Mouse (Mus musculus): ENCODE data around the gene CT030661.1. TPM values are rescaled to one million over a fixed set of nuclear protein-coding genes. Genes with fewer than 3 reads are reported as not detected.
"Not testable (repeated sequence)": the region's sequence is repeated elsewhere in the genome, so short reads cannot be mapped to it uniquely, and the experiment has no call there.

Gene CT030661.1
- total RNA-seq (2021), result 10 to 100 TPM in 1 of 2 experiments, 1 to 10 TPM in 1; 8.8 to 11.2 TPM
- long read RNA-seq, experiment 1, partial matches to known transcripts, result 0 of 8 reads
- long read RNA-seq, experiment 1, other reads (novel, unspliced or antisense), result 4 of 8 reads
- long read RNA-seq, experiment 2, partial matches to known transcripts, result 0 of 3 reads
- long read RNA-seq, experiment 2, other reads (novel, unspliced or antisense), result 2 of 3 reads

- DNase-seq, result peak; percentile 89 to 93
Observed at GRCm38 (mm10) chr17:22314730-22315226, at the start of gene CT030661.1. CT030661.1 (minus strand) TSS chr17:22314837.

DNA sequence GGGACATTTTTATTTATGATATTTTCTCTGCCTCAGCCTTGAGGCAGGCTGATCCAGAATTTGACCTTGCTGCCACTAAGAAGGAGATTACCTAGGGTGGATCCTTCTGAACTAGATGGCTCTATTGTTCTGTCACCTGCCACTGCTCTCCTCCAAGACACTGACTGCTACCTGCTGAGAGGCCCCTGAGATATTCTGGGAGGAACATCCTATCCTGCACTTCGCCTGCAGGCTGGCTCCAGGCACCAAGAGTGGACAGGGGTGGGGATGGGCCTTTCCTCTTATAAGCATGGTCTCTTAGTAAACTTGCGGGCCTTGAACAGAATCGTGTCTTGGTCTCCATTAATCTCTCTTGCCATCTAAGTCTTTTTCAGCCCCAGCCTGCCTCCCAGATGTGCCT, 49.3 kb upstream of the CT030661.1 start:
- DNase-seq, result no peak

DNA sequence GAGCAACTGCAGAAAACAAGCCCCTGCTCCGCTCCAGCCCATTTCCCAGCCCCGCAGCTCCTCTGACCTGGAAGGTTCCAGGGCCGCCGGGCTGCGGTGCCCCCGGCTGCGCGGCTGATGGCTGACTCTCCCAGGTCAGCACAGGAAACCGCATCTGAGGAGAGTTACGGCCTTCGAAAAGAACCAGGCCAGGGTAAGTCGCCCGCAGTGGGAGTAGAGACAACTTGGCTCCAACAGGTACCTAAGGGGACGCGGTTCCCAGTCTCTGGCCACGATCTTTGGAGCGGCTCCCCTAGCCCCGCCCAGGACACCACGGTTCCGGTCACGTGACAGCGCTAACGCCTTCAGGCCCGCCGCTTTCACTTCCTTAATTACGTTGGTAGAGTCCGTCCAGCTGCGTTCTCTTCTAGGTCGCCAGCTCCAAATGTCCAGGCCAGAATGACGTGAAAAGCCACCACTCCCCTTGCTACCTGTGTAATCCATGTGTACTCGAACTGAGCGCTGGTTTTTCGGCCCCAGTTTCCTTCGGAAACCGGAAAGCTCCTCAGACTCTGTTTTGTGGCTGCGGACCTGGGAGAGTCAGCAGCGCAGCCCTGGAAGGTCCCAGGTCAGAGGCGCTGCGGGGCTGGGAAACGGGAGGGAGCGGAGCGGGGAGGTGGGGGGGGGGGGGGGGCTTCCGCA, 46.6 kb upstream of the CT030661.1 start, which contains the start of the genes Zfp944 and Zfp758:
TSS of gene Zfp944 (minus strand) at position 300 of the 681 bp plus-strand sequence.
TSS of gene Zfp758 (plus strand) at position 353 of the 681 bp plus-strand sequence.
- peak; percentile 45 to 48 for DNase-seq

- no peak for DNase-seq
Observed at GRCm38 (mm10) chr17:22360572-22360971, 45.9 kb upstream of the CT030661.1 start.

DNA sequence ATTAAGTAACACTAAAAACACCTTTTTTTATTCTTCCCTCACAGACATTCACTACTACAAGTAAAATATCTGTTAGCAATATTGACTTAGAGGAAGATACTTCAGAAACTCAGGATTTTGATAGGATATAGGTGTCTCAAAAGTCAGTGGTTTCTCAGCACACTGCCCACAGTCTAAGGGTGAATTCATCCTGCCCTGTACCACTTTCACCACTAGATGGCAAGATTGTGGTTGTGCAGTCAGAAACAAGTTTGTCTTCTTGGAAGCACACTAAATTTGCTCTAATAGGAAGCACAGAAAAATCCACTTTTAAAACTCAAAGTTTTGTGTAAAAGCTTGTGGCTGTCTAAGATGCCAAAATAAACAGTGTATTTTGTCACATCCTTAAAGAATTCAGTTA, 38.2 kb upstream of the CT030661.1 start:
- DNase-seq, result peak; percentile 24 to 47

GRCm38 (mm10) chr17:22315247-22315646, 610 bp upstream of the CT030661.1 start:
- not testable (repeated sequence) for DNase-seq

DNA sequence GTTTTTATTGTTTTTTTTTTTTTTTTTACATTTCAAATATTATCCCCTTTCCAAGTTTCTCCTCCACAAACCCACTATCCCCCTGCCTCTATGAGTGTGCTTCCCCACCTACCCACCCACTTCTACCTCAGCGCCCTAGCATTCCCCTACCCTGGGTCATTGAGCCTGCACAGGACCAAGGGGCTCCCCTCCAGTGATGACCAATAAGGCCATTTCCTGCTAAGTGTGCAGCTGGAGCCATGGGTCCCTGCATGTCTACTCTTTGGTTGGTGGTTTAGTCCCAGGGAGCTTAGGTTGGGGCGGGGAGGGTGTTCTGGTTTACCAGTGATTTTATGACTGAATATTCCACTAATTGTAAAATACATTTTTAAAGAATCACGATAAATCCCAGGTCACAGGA, 418 bp downstream of the CT030661.1 start:
- peak; percentile 2 to 3 for DNase-seq

Other genes starting within 250 kb of the CT030661.1 start
- 1 to 10 TPM in 1 of 2 experiments, under 1 TPM in 1; 0.89 to 1.1 TPM for gene Zfp947, start 148.6 kb downstream of the CT030661.1 start, total RNA-seq (2021)
- 1 to 10 TPM; 3.9 to 4.4 TPM for gene Zfp994, start 89.2 kb downstream of the CT030661.1 start, total RNA-seq (2021)
- 1 to 10 TPM; 6.7 to 7.0 TPM for gene Zfp944, start 46.6 kb upstream of the CT030661.1 start, total RNA-seq (2021)
- gene Zfp758, start 46.6 kb upstream of the CT030661.1 start, total RNA-seq (2021), result 10 to 100 TPM; 10.5 to 11.9 TPM
- 1 to 10 TPM; 5.7 to 6.4 TPM for gene Zfp946, start 109.4 kb upstream of the CT030661.1 start, total RNA-seq (2021)

All from adrenal gland, postnatal 36 days (tissue).